Mouse (Mus musculus) MEL (cell line): ENCODE measurements around the gene Ddx24. TPM values are rescaled to one million over a fixed set of nuclear protein-coding genes. Genes with fewer than 3 reads are reported as not detected.

Source experiments
- DNase-seq: peaks from one replicate; pipeline ENCODE4 v3.0.0; 2011; ENCODE audit warnings: low read depth, low spot score
- H3K27ac ChIP-seq: 2 replicates; pipeline ENCODE4 v1.5.1; 2012; ENCODE audit warnings: low read depth, mild to moderate bottlenecking, control low read depth, low read length, moderate library complexity; ENCODE audit not compliant: control insufficient read depth
- H3K27me3 ChIP-seq, 2 experiments: fragments of 150-350 bp in 1 of 2; sonication (generic) in 1 of 2; 2 replicates each; pipeline ENCODE4 v1.6.1; 2012; ENCODE audit warnings: low read length in 2 of 2, mild to moderate bottlenecking in 2 of 2, improper control_type of control experiment in 1 of 2, moderate library complexity in 1 of 2; ENCODE audit not compliant: insufficient read depth in 2 of 2, control insufficient read depth in 1 of 2
- H3K36me3 ChIP-seq, 2 experiments: 2 replicates each; pipeline ENCODE4 v1.6.1; 2012 to 2014; ENCODE audit warnings: low read length in 2 of 2, improper control_type of control experiment in 1 of 2, inconsistent platforms in 1 of 2, mild to moderate bottlenecking in 1 of 2; ENCODE audit not compliant: insufficient read depth in 2 of 2, control insufficient read depth in 1 of 2
- H3K4me1 ChIP-seq, 2 experiments: fragments of 150-350 bp in 1 of 2; sonication (generic) in 1 of 2; 2 replicates each; pipeline ENCODE4 v1.6.1; 2012; ENCODE audit warnings: low read length in 2 of 2, improper control_type of control experiment in 1 of 2, mild to moderate bottlenecking in 1 of 2; ENCODE audit not compliant: insufficient read depth in 2 of 2, control insufficient read depth in 1 of 2
- H3K4me3 ChIP-seq, 2 experiments: fragments of 150-350 bp in 1 of 2; sonication (generic) in 1 of 2; 2 replicates each; pipeline ENCODE4 v1.5.1; 2012; ENCODE audit warnings: low read depth in 2 of 2, low read length in 2 of 2, mild to moderate bottlenecking in 2 of 2, moderate library complexity in 2 of 2, control low read depth in 1 of 2, improper control_type of control experiment in 1 of 2; ENCODE audit not compliant: control insufficient read depth in 1 of 2, insufficient read depth in 1 of 2
- H3K79me2 ChIP-seq: 2 replicates; pipeline ENCODE4 v1.6.1; 2012; ENCODE audit warnings: mild to moderate bottlenecking, low read length, moderate library complexity; ENCODE audit not compliant: control insufficient read depth, poor library complexity, insufficient read depth
- H3K9ac ChIP-seq: 2 replicates; pipeline ENCODE4 v1.6.1; 2012; ENCODE audit warnings: low read depth, mild to moderate bottlenecking, control low read depth, low read length, moderate library complexity; ENCODE audit not compliant: control insufficient read depth, poor library complexity, severe bottlenecking
- H3K9me3 ChIP-seq: fragments of 150-350 bp; sonication (generic); replicated peaks from 2 replicates; pipeline ENCODE4 v1.6.1; 2012; ENCODE audit warnings: mild to moderate bottlenecking, low read length, improper control_type of control experiment, moderate library complexity; ENCODE audit not compliant: insufficient read depth
- BHLHE40 ChIP-seq: IDR thresholded peaks from 2 replicates; pipeline ENCODE4 v1.6.1; 2012; ENCODE audit warnings: low read depth, mild to moderate bottlenecking, inconsistent platforms, low read length, improper control_type of control experiment, borderline replicate concordance
- CHD1 ChIP-seq: IDR thresholded peaks from 2 replicates; pipeline ENCODE4 v1.6.1; 2012; ENCODE audit warnings: low read depth, mild to moderate bottlenecking, inconsistent platforms, low read length, improper control_type of control experiment
- CTCF ChIP-seq, 3 experiments: IDR thresholded peaks in 2 of 3; conservative IDR thresholded peaks in 1 of 3; 2 replicates each; pipeline ENCODE4 v1.5.1; 2011 to 2012; ENCODE audit warnings: low read length in 3 of 3, low read depth in 2 of 3, mild to moderate bottlenecking in 2 of 3, improper control_type of control experiment in 1 of 3, inconsistent platforms in 1 of 3, mixed read lengths in 1 of 3, moderate library complexity in 1 of 3; ENCODE audit not compliant: control insufficient read depth in 1 of 3, insufficient read depth in 1 of 3, poor library complexity in 1 of 3, severe bottlenecking in 1 of 3
- ELF1 ChIP-seq: IDR thresholded peaks from 2 replicates; pipeline ENCODE4 v1.6.1; 2014; ENCODE audit warnings: low read depth, mild to moderate bottlenecking, inconsistent platforms, low read length, improper control_type of control experiment, moderate library complexity
- EP300 ChIP-seq, 2 experiments: IDR thresholded peaks; 2 replicates each; pipeline ENCODE4 v1.6.1; 2011; ENCODE audit warnings: improper control_type of control experiment in 2 of 2, low read length in 2 of 2, low read depth in 1 of 2, mild to moderate bottlenecking in 1 of 2
- ETS1 ChIP-seq: IDR thresholded peaks from 2 replicates; pipeline ENCODE4 v1.6.1; 2012; ENCODE audit warnings: low read depth, mild to moderate bottlenecking, inconsistent platforms, low read length, improper control_type of control experiment, moderate library complexity
- GABPA ChIP-seq: IDR thresholded peaks from 2 replicates; pipeline ENCODE4 v1.6.1; 2012; ENCODE audit warnings: low read depth, mild to moderate bottlenecking, inconsistent platforms, low read length, improper control_type of control experiment, moderate library complexity
- GATA1 ChIP-seq: IDR thresholded peaks from 2 replicates; pipeline ENCODE4 v1.6.1; 2011; ENCODE audit warnings: low read depth, low read length, improper control_type of control experiment
- HCFC1 ChIP-seq: IDR thresholded peaks from 2 replicates; pipeline ENCODE4 v1.6.1; 2012; ENCODE audit warnings: low read depth, mild to moderate bottlenecking, inconsistent platforms, low read length, improper control_type of control experiment, moderate library complexity
- JUND ChIP-seq: IDR thresholded peaks from 2 replicates; pipeline ENCODE4 v1.6.1; 2011; ENCODE audit warnings: low read depth, mild to moderate bottlenecking, improper control_type of control experiment, low read length
- KAT2A ChIP-seq: conservative IDR thresholded peaks from 2 replicates; pipeline ENCODE4 v1.6.1; 2012; ENCODE audit warnings: low read depth, low read length, improper control_type of control experiment, inconsistent platforms
- MAFK ChIP-seq: IDR thresholded peaks from 2 replicates; pipeline ENCODE4 v1.6.1; 2011; ENCODE audit warnings: low read depth, mild to moderate bottlenecking, low read length, improper control_type of control experiment, borderline replicate concordance
- MAX ChIP-seq: IDR thresholded peaks from 2 replicates; pipeline ENCODE4 v1.6.1; 2011; ENCODE audit warnings: low read length, improper control_type of control experiment
- MAZ ChIP-seq: IDR thresholded peaks from 2 replicates; pipeline ENCODE4 v1.6.1; 2012; ENCODE audit warnings: low read depth, mild to moderate bottlenecking, inconsistent platforms, low read length, improper control_type of control experiment
- MXI1 ChIP-seq: IDR thresholded peaks from 2 replicates; pipeline ENCODE4 v1.6.1; 2011; ENCODE audit warnings: mild to moderate bottlenecking, low read depth, low read length, improper control_type of control experiment
- MYB ChIP-seq: IDR thresholded peaks from 2 replicates; pipeline ENCODE4 v1.6.1; 2011; ENCODE audit warnings: mild to moderate bottlenecking, low read depth, low read length, improper control_type of control experiment
- MYC ChIP-seq: IDR thresholded peaks from 2 replicates; pipeline ENCODE4 v1.6.1; 2011; ENCODE audit warnings: low read depth, mild to moderate bottlenecking, low read length, improper control_type of control experiment, moderate library complexity
- NELFE ChIP-seq: IDR thresholded peaks from 2 replicates; pipeline ENCODE4 v1.6.1; 2011; ENCODE audit warnings: low read depth, low read length, improper control_type of control experiment
- POLR2AphosphoS2 ChIP-seq: IDR thresholded peaks from 2 replicates; pipeline ENCODE4 v1.6.1; 2011; ENCODE audit warnings: low read length, improper control_type of control experiment
- POLR2AphosphoS5 ChIP-seq: IDR thresholded peaks from 2 replicates; pipeline ENCODE4 v1.6.1; 2012; ENCODE audit warnings: low read depth, borderline replicate concordance, mild to moderate bottlenecking, inconsistent platforms, low read length, moderate library complexity, mixed read lengths
- RCOR1 ChIP-seq: IDR thresholded peaks from 2 replicates; pipeline ENCODE4 v1.6.1; 2012; ENCODE audit warnings: low read depth, mild to moderate bottlenecking, inconsistent platforms, low read length, improper control_type of control experiment
- SIN3A ChIP-seq: IDR thresholded peaks from 2 replicates; pipeline ENCODE4 v1.6.1; 2012; ENCODE audit warnings: low read length, improper control_type of control experiment, inconsistent platforms
- TAL1 ChIP-seq: IDR thresholded peaks from 2 replicates; pipeline ENCODE4 v1.6.1; 2012; ENCODE audit warnings: mild to moderate bottlenecking, inconsistent platforms, low read length, moderate library complexity, mixed read lengths
- TCF12 ChIP-seq: IDR thresholded peaks from 2 replicates; pipeline ENCODE4 v1.6.1; 2014; ENCODE audit warnings: low read depth, mild to moderate bottlenecking, inconsistent platforms, low read length, improper control_type of control experiment, moderate library complexity
- USF1 ChIP-seq: IDR thresholded peaks from 2 replicates; pipeline ENCODE4 v1.6.1; 2014; ENCODE audit warnings: low read depth, mild to moderate bottlenecking, inconsistent platforms, low read length, improper control_type of control experiment, moderate library complexity
- USF2 ChIP-seq, 2 experiments: IDR thresholded peaks; 2 replicates each; pipeline ENCODE4 v1.6.1; 2011 to 2012; ENCODE audit warnings: improper control_type of control experiment in 2 of 2, low read length in 2 of 2, borderline replicate concordance in 1 of 2, inconsistent platforms in 1 of 2, low read depth in 1 of 2, mild to moderate bottlenecking in 1 of 2; ENCODE audit not compliant: insufficient read depth in 1 of 2
- ZMIZ1 ChIP-seq: IDR thresholded peaks from 2 replicates; pipeline ENCODE4 v1.6.1; 2012; ENCODE audit warnings: low read depth, mild to moderate bottlenecking, inconsistent platforms, low read length, improper control_type of control experiment, moderate library complexity
- ZNF384 ChIP-seq: IDR thresholded peaks from 2 replicates; pipeline ENCODE4 v1.6.1; 2012; ENCODE audit warnings: low read depth, mild to moderate bottlenecking, inconsistent platforms, low read length, improper control_type of control experiment
- polyA plus RNA-seq, 2 experiments: library from polyadenylated mRNA; stranded (reverse) in 1 of 2; unstranded in 1 of 2; fragments of >175 nt in 1 of 2; fragments of >200 nt in 1 of 2; gene quantifications; 2 replicates each; pipeline versions ENCODE4 v1.2.1 to v1.2.4; 2012; ENCODE audit warnings: low replicate concordance in 2 of 2, low read depth in 1 of 2; ENCODE audit not compliant: insufficient read length in 2 of 2, insufficient read depth in 1 of 2, missing spikeins in 1 of 2
- total RNA-seq: library from RNA; depleted of rRNA; stranded (reverse); fragments of 300-350 nt; gene quantifications from 2 replicates; pipeline ENCODE4 v1.2.3, GENCODE M21; 2012

The Ddx24 gene
- total and polyA plus RNA-seq, 3 experiments: 113 to 876 (median 124) TPM

GRCm38 (mm10) chr12:103373530-103374236, 51.9 kb downstream of the Ddx24 start:
- TF ChIP-seq POLR2AphosphoS5: no peak
- peak; percentile 73; the same call in 1 of the 2 replicates for TF ChIP-seq ETS1
- TF ChIP-seq MYC: no peak
- peak; percentile 67 for TF ChIP-seq TAL1
- no peak for TF ChIP-seq MYB
- TF ChIP-seq ZNF384: peak; percentile 95
- no peak for TF ChIP-seq POLR2AphosphoS2
- no peak for TF ChIP-seq CHD1
- TF ChIP-seq SIN3A: peak; percentile 72
- no peak for TF ChIP-seq HCFC1
- TF ChIP-seq NELFE: no peak
- no peak for TF ChIP-seq CTCF (IDR thresholded peaks at IDR 0.05 in 2 of 3, conservative IDR thresholded peaks at IDR 0.05 in 1 of 3; ENCODE audit: control insufficient read depth in 1 of 3, insufficient read depth in 1 of 3, low read depth in 2 of 3, low read length in 3 of 3, poor library complexity in 1 of 3, severe bottlenecking in 1 of 3)
- no peak for TF ChIP-seq JUND
- TF ChIP-seq ZMIZ1: no peak
- TF ChIP-seq KAT2A: no peak
- TF ChIP-seq EP300 (IDR thresholded peaks at IDR 0.05; ENCODE audit: low read depth in 1 of 2, low read length in 2 of 2): peak; percentile 88 to 90
- TF ChIP-seq GATA1: peak; percentile 96
- TF ChIP-seq BHLHE40: no peak
- peak; percentile 41; the same call in 1 of the 2 replicates for TF ChIP-seq MAFK
- TF ChIP-seq MAZ: no peak
- TF ChIP-seq GABPA: no peak
- TF ChIP-seq RCOR1: peak; percentile 91
- TF ChIP-seq TCF12: peak; percentile 95
- no peak for TF ChIP-seq MXI1
- TF ChIP-seq ELF1: no peak
- no peak for TF ChIP-seq USF2 (IDR thresholded peaks at IDR 0.05; ENCODE audit: borderline replicate concordance in 1 of 2, insufficient read depth in 1 of 2, low read depth in 1 of 2, low read length in 2 of 2)
- TF ChIP-seq USF1: no peak
- no peak for TF ChIP-seq MAX
- TF ChIP-seq, all 39 proteins: peak for 9
- no peaks in the 10 kb centered on the region for H3K79me2 ChIP-seq
- H3K27me3 ChIP-seq: no peaks in the 10 kb centered on the region
- no peak overlapping the region for H3K27ac ChIP-seq
- H3K4me1 ChIP-seq: peaks cover 5 to 22% of the 10 kb centered on the region in 2 experiments; a peak in 3 of 4 replicates
- H3K9ac ChIP-seq: no peak overlapping the region
- H3K9me3 ChIP-seq: no peaks in the 10 kb centered on the region
- peaks cover 0 to 12% of the 10 kb centered on the region in 2 experiments; a peak in 2 of 4 replicates for H3K36me3 ChIP-seq
- peak; percentile 69 for DNase-seq
- H3K4me3 ChIP-seq: 0 out of 4 replicates have a peak overlapping the region, but pooled peaks of 1 of the 2 experiments have one; percentile 11
